In the genomic region with DNA sequence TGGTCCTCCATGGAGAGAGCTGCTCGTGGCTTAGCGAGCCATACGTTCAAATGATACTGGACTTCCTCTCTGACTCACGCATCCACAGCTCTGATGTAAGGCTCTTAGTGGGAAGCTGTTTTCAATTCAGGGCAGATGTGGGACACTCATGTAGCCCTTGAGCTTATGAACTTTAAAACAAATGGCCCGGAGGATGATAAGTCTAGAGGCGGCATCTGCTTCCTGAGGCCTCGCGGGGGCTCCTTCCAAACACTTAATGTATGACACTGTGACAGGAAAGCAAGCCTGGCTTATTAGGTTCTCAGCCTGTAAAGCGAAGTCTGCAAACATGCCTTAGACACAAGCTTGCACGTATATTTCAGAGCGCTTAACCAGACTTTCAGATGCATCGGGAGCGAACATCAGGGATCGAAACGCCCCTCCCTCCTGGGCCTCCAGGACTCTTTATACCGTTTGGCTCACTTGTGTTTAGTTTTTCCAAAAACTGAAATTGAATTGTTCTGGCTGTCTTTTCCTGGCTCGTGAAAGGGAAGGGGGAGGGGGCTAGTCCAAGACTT, we compare ENCODE assay signal across 8 mouse cellular contexts. TPM values are rescaled to one million over a fixed set of nuclear protein-coding genes. Genes with fewer than 3 reads are reported as not detected.
A peak's percentile ranks its signal among the peaks of the same experiment; 100 is the strongest.
DNase-seq lines count a peak whose midpoint lies in the region; ATAC-seq and TF ChIP-seq lines count a peak whose summit lies in the region.

No protein-coding gene starts in this region.

- peaks cover 41% of the 10 kb centered on the region for H3K4me1 ChIP-seq in bone marrow macrophage, adult 2 months (ENCODE audit: control insufficient read depth, insufficient read depth, low read length)
- peaks cover 0 to 2% of the 10 kb centered on the region in 2 experiments; a peak in 1 of 4 replicates for H3K4me1 ChIP-seq in heart, embryonic 14.5 days (ENCODE audit: control insufficient read depth in 2 of 2, insufficient read depth in 2 of 2, low read length in 2 of 2)
- no peaks in the 10 kb centered on the region for H3K4me1 ChIP-seq in liver, embryonic 13.5 days (replicated peaks)

- H3K4me2 ChIP-seq in heart, embryonic 14.5 days (ENCODE audit: low read length) = peak overlapping the region; percentile 49
- no peak overlapping the region for H3K4me2 ChIP-seq in liver, embryonic 13.5 days

- no peaks in the 10 kb centered on the region for H3K27me3 ChIP-seq in heart, embryonic 14.5 days (ENCODE audit: control insufficient read depth, insufficient read depth, low read length)
- no peaks in the 10 kb centered on the region for H3K27me3 ChIP-seq in liver, embryonic 13.5 days

- no peak for TF ChIP-seq CTCF in bone marrow macrophage, adult 2 months (IDR thresholded peaks at IDR 0.05; ENCODE audit: low read depth, low read length)

- H3K36me3 ChIP-seq in heart, embryonic 14.5 days (ENCODE audit: control insufficient read depth, insufficient read depth, low read length) = no peaks in the 10 kb centered on the region
- H3K36me3 ChIP-seq in liver, embryonic 13.5 days = no peaks in the 10 kb centered on the region

- WGBS in heart, embryonic 14.5 days = 52% methylated on average over 17 of the region's 17 CpGs
- 29% methylated on average over 17 of the region's 17 CpGs for WGBS in liver, embryonic 13.5 days (ENCODE audit: insufficient replicate concordance)

- peak; percentile 18 for DNase-seq in adrenal gland, postnatal 14 days
- DNase-seq in adrenal gland, adult 8-10 months = no peak
- DNase-seq in liver, embryonic 13.5 days = no peak
- no peak for DNase-seq in frontal cortex, postnatal 14 days (ENCODE audit: low spot score in 2 of 2)
- no peak for DNase-seq in ovary, adult 18-20 months (ENCODE audit: low spot score)
- no peak for DNase-seq in cerebellum, adult 11-12 months

- peak overlapping the region; percentile 25 for H3K9ac ChIP-seq in heart, embryonic 14.5 days (ENCODE audit: low read length)
- H3K9ac ChIP-seq in liver, embryonic 13.5 days = no peak overlapping the region

- H3K4me3 ChIP-seq in bone marrow macrophage, adult 2 months (ENCODE audit: insufficient read depth, low read length) = peak overlapping the region; percentile 70
- peak overlapping the region; percentile 8 to 10; a peak in 3 of 4 replicates for H3K4me3 ChIP-seq in heart, embryonic 14.5 days (ENCODE audit: control insufficient read depth in 1 of 2, insufficient read depth in 1 of 2, low read depth in 1 of 2, low read length in 2 of 2)
- H3K4me3 ChIP-seq in liver, embryonic 13.5 days (replicated peaks) = no peak overlapping the region

- no peak for ATAC-seq in heart, embryonic 14.5 days (ENCODE audit: insufficient number of reproducible peaks, insufficient read depth, low FRiP score, low read depth)
- peak; percentile 36; the same call in 1 of the 2 replicates for ATAC-seq in liver, embryonic 13.5 days (ENCODE audit: low read depth)

- no peak for TF ChIP-seq POLR2A in bone marrow macrophage, adult 2 months (IDR thresholded peaks at IDR 0.05; ENCODE audit: borderline replicate concordance, low read depth, low read length)

- peak overlapping the region; percentile 76 for H3K27ac ChIP-seq in bone marrow macrophage, adult 2 months (ENCODE audit: insufficient read depth, low read depth, low read length)
- peak overlapping the region; percentile 56 to 82 for H3K27ac ChIP-seq in heart, embryonic 14.5 days (replicated peaks in 1 of 2; ENCODE audit: control insufficient read depth in 1 of 2, insufficient read depth in 1 of 2, low read depth in 2 of 2, low read length in 2 of 2)
- 0 out of 2 replicates have a peak overlapping the region, but pooled peaks have one; percentile 25 for H3K27ac ChIP-seq in liver, embryonic 13.5 days

- H3K9me3 ChIP-seq in heart, embryonic 14.5 days (ENCODE audit: control insufficient read depth, low read length) = no peaks in the 10 kb centered on the region
- no peaks in the 10 kb centered on the region for H3K9me3 ChIP-seq in liver, embryonic 13.5 days (replicated peaks)

RNA-seq across cellular contexts. Expression of gene Sash1, which starts 59.4 kb away (rescaled TPM):
- total RNA-seq in adrenal gland, postnatal 14 days (2021) = 40.4 and 50.1 TPM in 2 replicates
- total RNA-seq in adrenal gland, adult 8-10 months (2022) = 10 to 100 TPM; 24.4 to 37.2 (median 27.9) TPM
- polyA plus RNA-seq in bone marrow macrophage, adult 2 months (2012; ENCODE audit: insufficient read depth, insufficient read length, missing spikeins) = 80.4 and 96.7 TPM in 2 replicates
- polyA plus RNA-seq in heart, embryonic 14.5 days (2014; fragmentation: Nextera tagmentation; extraction: Ambion mirVana) = 4.4 and 5.0 TPM in 2 replicates
- polyA plus RNA-seq in liver, embryonic 13.5 days (2015; fragmentation: Nextera tagmentation; extraction: Ambion mirVana) = 0.51 and 0.77 TPM in 2 replicates

Comparison
In these comparisons a context has a peak if more than half of its experiments do, and no peak if none do; other contexts are left out.
1. H3K27ac ChIP-seq: peak in every context shown above with its lines; median percentile 76 in bone marrow macrophage, adult 2 months; 69 in heart, embryonic 14.5 days; 25 in liver, embryonic 13.5 days.
2. RNA of gene Sash1, which starts 59.4 kb away (polyA plus RNA-seq): 80.4 to 96.7 TPM in bone marrow macrophage, adult 2 months; 4.4 to 5.0 TPM in heart, embryonic 14.5 days and 0.51 to 0.77 TPM in liver, embryonic 13.5 days; every median in the first group is over 10 times any median in the second.